Mouse (Mus musculus) forebrain, postnatal 0 days (tissue): ENCODE data around the gene Ticrr. TPM values are rescaled to one million over a fixed set of nuclear protein-coding genes. Genes with fewer than 3 reads are reported as not detected.

Experiments
- ATAC-seq: fragments of 200-750 bp; cut with Nextera tagmentation; 2 replicates; pipeline ENCODE4 v1.8.0; 2017; ENCODE audit warnings: mild to moderate bottlenecking, moderate library complexity
- DNase-seq: peaks from one replicate; pipeline ENCODE4 v3.0.0-alpha.2; 2015
- H3K27ac ChIP-seq: fragments of 300-500 bp; sonication (generic); 2 replicates; pipeline ENCODE4 v1.5.1; 2014; ENCODE audit warnings: low read depth, mild to moderate bottlenecking, antibody characterized with exemption, low read length, moderate library complexity, mixed read lengths
- H3K27me3 ChIP-seq: fragments of 300-500 bp; sonication (generic); 2 replicates; pipeline ENCODE4 v1.6.1; 2014; ENCODE audit warnings: mild to moderate bottlenecking, low read length, mixed read lengths; ENCODE audit not compliant: insufficient read depth
- H3K36me3 ChIP-seq: fragments of 300-500 bp; sonication (generic); 2 replicates; pipeline ENCODE4 v1.6.1; 2014; ENCODE audit warnings: mild to moderate bottlenecking, moderate library complexity; ENCODE audit not compliant: insufficient read depth
- H3K4me1 ChIP-seq: fragments of 300-500 bp; sonication (generic); 2 replicates; pipeline ENCODE4 v1.6.1; 2014; ENCODE audit warnings: antibody characterized with exemption; ENCODE audit not compliant: insufficient read depth
- H3K4me2 ChIP-seq: fragments of 300-500 bp; sonication (generic); 2 replicates; pipeline ENCODE4 v1.6.1; 2014; ENCODE audit warnings: low read depth, mild to moderate bottlenecking, moderate library complexity
- H3K4me3 ChIP-seq: fragments of 300-500 bp; sonication (generic); 2 replicates; pipeline ENCODE4 v1.5.1; 2014; ENCODE audit warnings: low read depth, low read length, mixed read lengths
- H3K9ac ChIP-seq: fragments of 300-500 bp; sonication (generic); 2 replicates; pipeline ENCODE4 v1.6.1; 2014; ENCODE audit warnings: mild to moderate bottlenecking
- H3K9me3 ChIP-seq: fragments of 300-500 bp; sonication (generic); 2 replicates; pipeline ENCODE4 v1.6.1; 2016; ENCODE audit warnings: low read length
- CTCF ChIP-seq: sonication (generic); IDR thresholded peaks from 2 replicates; pipeline ENCODE4 v1.5.1; 2016; ENCODE audit warnings: antibody characterized with exemption, control low read depth, low read depth
- WGBS: fragments of 180-500 bp; shearing (Covaris S2); extraction: QIAGEN DNeasy Blood & Tissue Kit; methylation state at CpG from one replicate; pipeline ENCODE4 v1.1.7; 2014; 5-methylcytosine and 5-hydroxymethylcytosine counted together
- polyA plus RNA-seq: library from polyadenylated mRNA; unstranded; fragments of >200 nt; fragmentation: Nextera tagmentation; extraction: Ambion mirVana; gene quantifications from 2 replicates; pipeline ENCODE4 v1.2.1, GENCODE M21; 2015
- total RNA-seq: library from RNA; depleted of rRNA; stranded (reverse); fragments of >200 nt; gene quantifications from 2 replicates; pipeline ENCODE4 v1.2.3, GENCODE M21; 2014

Gene Ticrr
- total and polyA plus RNA-seq, 2 experiments from 2014 or later: 1.1 to 1.2 TPM

- H3K4me1 ChIP-seq: peaks cover 3% of the 10 kb centered on the region; the same call in 1 of the 2 replicates
- DNase-seq (peak; percentile 73), ATAC-seq (peak; percentile 90)
- peak overlapping the region; percentile 62 for H3K4me3 ChIP-seq
- H3K27ac ChIP-seq: peak overlapping the region; percentile 59
- peak overlapping the region; percentile 97 for H3K4me2 ChIP-seq
- no peaks in the 10 kb centered on the region for H3K27me3 ChIP-seq
- no peaks in the 10 kb centered on the region for H3K36me3 ChIP-seq
- WGBS: under 1% methylated on average over 48 of the region's 48 CpGs
- H3K9me3 ChIP-seq: no peaks in the 10 kb centered on the region
- H3K9ac ChIP-seq: peak overlapping the region; percentile 89
- TF ChIP-seq CTCF: no peak
Observed at GRCm38 (mm10) chr7:79721386-79721977, 61.5 kb downstream of the Ticrr start.

DNA sequence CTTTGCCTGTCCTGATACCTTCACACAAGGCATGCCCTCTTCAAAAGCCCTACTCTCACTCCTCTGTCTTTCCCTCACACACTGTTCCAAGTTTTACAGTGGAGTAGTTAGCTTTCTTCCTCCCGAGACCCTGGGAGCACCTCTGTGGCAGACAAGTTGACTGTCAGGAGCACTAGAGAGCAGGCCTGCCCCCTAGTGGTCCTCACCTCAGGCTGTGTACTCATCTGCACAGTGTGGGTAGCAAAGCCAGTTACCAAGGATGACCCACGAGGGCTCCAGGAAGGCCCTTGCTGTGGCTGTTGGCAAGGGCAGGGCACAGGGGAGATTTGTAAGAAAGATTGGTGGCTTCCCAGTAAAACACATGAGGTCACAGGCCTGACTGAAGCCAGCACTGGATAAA is 67.1 kb downstream of the Ticrr start:
- no peak overlapping the region for H3K27ac ChIP-seq
- ATAC-seq (no peak), DNase-seq (peak; percentile 16)
- no peak overlapping the region for H3K9ac ChIP-seq
- no peaks in the 10 kb centered on the region for H3K9me3 ChIP-seq
- WGBS: 9% methylated on average over 2 of the region's 2 CpGs
- peak; percentile 69 for TF ChIP-seq CTCF
- no peaks in the 10 kb centered on the region for H3K36me3 ChIP-seq
- H3K4me3 ChIP-seq: no peak overlapping the region
- no peaks in the 10 kb centered on the region for H3K4me1 ChIP-seq
- H3K4me2 ChIP-seq: no peak overlapping the region
- no peaks in the 10 kb centered on the region for H3K27me3 ChIP-seq

- no peak overlapping the region for H3K4me2 ChIP-seq
- H3K36me3 ChIP-seq: no peaks in the 10 kb centered on the region
- no peak overlapping the region for H3K27ac ChIP-seq
- ATAC-seq (no peak), DNase-seq (peak; percentile 52)
- H3K4me1 ChIP-seq: no peaks in the 10 kb centered on the region
- H3K9me3 ChIP-seq: no peaks in the 10 kb centered on the region
- no peaks in the 10 kb centered on the region for H3K27me3 ChIP-seq
- H3K9ac ChIP-seq: no peak overlapping the region
- peak; percentile 73 for TF ChIP-seq CTCF
- WGBS: 32% methylated on average over 6 of the region's 6 CpGs
- no peak overlapping the region for H3K4me3 ChIP-seq
Observed at GRCm38 (mm10) chr7:79728219-79728618, 68.2 kb downstream of the Ticrr start.

- Histone ChIP-seq H3K36me3 (no peaks in the 10 kb centered on the region), H3K9ac (no peak overlapping the region), H3K27ac (no peak overlapping the region), H3K4me3 (no peak overlapping the region), H3K4me1 (no peaks in the 10 kb centered on the region), H3K4me2 (no peak overlapping the region), H3K9me3 (no peaks in the 10 kb centered on the region), H3K27me3 (no peaks in the 10 kb centered on the region)
- WGBS: 5% methylated on average over 8 of the region's 8 CpGs
- DNase-seq: peak; percentile 75
- ATAC-seq: peak; percentile 69
- TF ChIP-seq CTCF: peak; percentile 77
Observed at GRCm38 (mm10) chr7:79729169-79729568, 69.2 kb downstream of the Ticrr start.

- Histone ChIP-seq H3K9ac (no peak overlapping the region), H3K9me3 (no peaks in the 10 kb centered on the region), H3K27ac (no peak overlapping the region), H3K27me3 (no peaks in the 10 kb centered on the region), H3K4me3 (no peak overlapping the region), H3K36me3 (no peaks in the 10 kb centered on the region), H3K4me2 (no peak overlapping the region), H3K4me1 (no peaks in the 10 kb centered on the region)
- 57% methylated on average over 11 of the region's 11 CpGs for WGBS
- no peak for DNase-seq
- ATAC-seq: no peak
- TF ChIP-seq CTCF: peak; percentile 30; the same call in 1 of the 2 replicates
Observed at GRCm38 (mm10) chr7:79729743-79730370, 69.9 kb downstream of the Ticrr start.

- Histone ChIP-seq H3K9me3 (no peaks in the 10 kb centered on the region), H3K27me3 (no peaks in the 10 kb centered on the region), H3K4me2 (no peak overlapping the region), H3K36me3 (0 out of 2 replicates have a peak, but pooled peaks cover 3% of the 10 kb centered on the region), H3K4me3 (no peak overlapping the region), H3K27ac (no peak overlapping the region), H3K4me1 (no peaks in the 10 kb centered on the region), H3K9ac (no peak overlapping the region)
- 67% methylated on average over 13 of the region's 13 CpGs for WGBS
- TF ChIP-seq CTCF: no peak
- DNase-seq (no peak), ATAC-seq (no peak)
Observed at GRCm38 (mm10) chr7:79731438-79731837, 71.4 kb downstream of the Ticrr start.

DNA sequence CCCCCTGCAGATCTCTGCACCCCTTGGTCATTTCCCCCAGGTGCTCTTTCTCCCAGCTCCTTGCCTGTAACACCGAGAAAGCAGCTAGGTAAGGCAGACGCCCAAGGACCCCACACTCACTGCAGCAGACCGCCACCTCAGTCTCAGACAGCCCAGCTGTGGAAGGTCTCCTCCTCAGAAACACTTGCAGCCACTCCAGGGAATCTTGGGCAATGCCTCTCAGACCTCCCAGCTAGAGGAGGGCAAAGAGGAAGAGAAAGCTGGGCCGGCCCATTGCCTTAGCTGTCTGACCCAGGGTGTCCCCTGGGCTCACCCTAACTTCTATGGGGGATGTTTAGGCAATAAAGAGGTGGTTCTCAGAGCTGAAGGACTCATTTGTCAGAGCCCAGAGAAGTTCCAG is 72.6 kb downstream of the Ticrr start, which contains the start of gene Plin1:
TSS of gene Plin1 (minus strand) at position 282 of the 400 bp plus-strand sequence.
- DNase-seq (no peak), ATAC-seq (no peak)
- Histone ChIP-seq H3K9ac (no peak within 1 kb of the TSS), H3K27me3 (no peaks in the 10 kb centered on the region), H3K4me1 (no peaks in the 10 kb centered on the region), H3K4me3 (no peak within 1 kb of the TSS), H3K4me2 (no peak within 1 kb of the TSS), H3K9me3 (no peaks in the 10 kb centered on the region), H3K36me3 (peaks cover 13% of the 10 kb centered on the region; the same call in 1 of the 2 replicates), H3K27ac (no peak within 1 kb of the TSS)
- TF ChIP-seq CTCF: no peak
- 66% methylated on average over 4 of the region's 4 CpGs for WGBS
